Mouse (Mus musculus) left cerebral cortex, postnatal 10 days (tissue): Measurements from ENCODE around the gene Gm21789. TPM values are rescaled to one million over a fixed set of nuclear protein-coding genes. Genes with fewer than 3 reads are reported as not detected.
"Not testable (repeated sequence)": the region's sequence is repeated elsewhere in the genome, so short reads cannot be mapped to it uniquely, and the experiment has no call there.

ENCODE experiments used
- DNase-seq, 2 experiments: peaks; one replicate each; pipeline ENCODE4 v3.0.0; 2021 to 2022; ENCODE audit warnings: low spot score in 2 of 2, mixed read lengths in 1 of 2; ENCODE audit errors: extremely low spot score in 1 of 2
- intact Hi-C: fragments of 180-260 bp; cut with DNase I; formaldehyde crosslinking; loops from one replicate; pipeline ENCODE4 v1.15.1; 2025
- total RNA-seq, 2 experiments: library from RNA; stranded (reverse); gene quantifications; 2 replicates each; pipeline ENCODE4 v1.2.3; 2021

Gene Gm21789
- not detected for total RNA-seq

DNA sequence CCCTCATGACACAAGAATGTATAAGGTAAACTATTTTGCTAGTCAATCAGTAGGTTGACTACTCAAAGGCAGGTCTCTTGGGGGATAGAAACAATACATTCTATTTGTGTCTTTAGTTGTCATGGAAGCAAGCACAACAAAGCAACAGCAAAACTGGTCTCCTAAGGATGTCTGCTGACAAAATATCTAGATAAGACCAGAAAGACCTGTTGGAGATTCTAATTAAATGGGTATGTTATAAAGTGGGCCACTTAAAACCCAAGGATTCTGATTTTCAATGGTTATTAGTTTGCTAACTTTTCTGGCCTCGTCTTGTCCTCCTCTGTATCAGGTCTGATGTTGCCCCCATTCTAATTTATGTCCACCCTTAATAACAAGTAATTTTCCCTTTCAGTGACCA is at the start of gene Gm21789:
Gm21789 (plus strand) TSS at position 301 of the 400 bp plus-strand sequence.
- intact Hi-C loops, DNase-seq: not testable (repeated sequence)

DNA sequence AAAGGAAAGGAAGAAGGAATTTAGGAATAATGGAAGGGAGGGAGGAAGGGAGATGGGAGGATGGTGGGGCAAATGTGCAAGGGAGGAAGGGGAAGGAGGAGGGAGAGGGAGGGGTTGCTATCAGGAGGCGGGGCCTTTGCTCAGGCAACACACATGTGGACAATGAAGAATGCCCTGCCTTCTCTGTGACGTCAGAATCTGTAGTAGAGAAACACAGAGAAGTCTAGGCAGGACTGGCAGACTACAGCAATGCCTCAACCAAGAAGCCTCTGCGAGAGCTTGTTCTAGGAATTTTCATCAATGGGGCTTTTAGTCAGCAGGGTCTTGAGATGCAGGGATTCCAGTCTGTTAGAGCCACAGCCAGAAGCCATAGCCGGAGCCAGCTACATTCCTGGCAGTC is 47.2 kb upstream of the Gm21789 start, which contains the start of gene Btbd35f30:
Btbd35f30 (plus strand) TSS at position 301 of the 400 bp plus-strand sequence.
- intact Hi-C loops, DNase-seq: not testable (repeated sequence)

DNA sequence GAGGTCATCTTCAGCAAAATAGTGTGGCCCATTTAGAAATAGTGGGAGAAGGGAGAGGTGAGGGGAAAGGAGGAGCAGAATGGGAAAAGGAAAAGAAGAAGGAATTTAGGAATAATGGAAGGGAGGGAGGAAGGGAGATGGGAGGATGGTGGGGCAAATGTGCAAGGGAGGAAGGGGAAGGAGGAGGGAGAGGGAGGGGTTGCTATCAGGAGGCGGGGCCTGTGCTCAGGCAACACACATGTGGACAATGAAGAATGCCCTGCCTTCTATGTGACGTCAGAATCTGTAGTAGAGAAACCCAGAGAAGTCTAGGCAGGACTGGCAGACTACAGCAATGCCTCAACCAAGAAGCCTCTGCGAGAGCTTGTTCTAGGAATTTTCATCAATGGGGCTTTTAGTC is 32.0 kb downstream of the Gm21789 start, which contains the start of gene Btbd35f5:
Btbd35f5 (plus strand) TSS at position 301 of the 400 bp plus-strand sequence.
- DNase-seq, intact Hi-C loops: not testable (repeated sequence)

Other genes with a start within 250 kb of the Gm21789 start
- gene Btbd35f21, start 215.7 kb upstream of the Gm21789 start, total RNA-seq, result not detected
- not detected for gene Btbd35f30, start 47.1 kb upstream of the Gm21789 start, total RNA-seq
- not detected for gene Btbd35f5, start 32.1 kb downstream of the Gm21789 start, total RNA-seq